Mouse (Mus musculus) urinary bladder, adult 18-20 months (tissue): ENCODE data around the gene Bdnf.

ENCODE experiments used
- DNase-seq, 2 experiments: peaks; one replicate each; pipeline ENCODE4 v3.0.0; 2022; ENCODE audit warnings: low spot score in 2 of 2, mixed read lengths in 2 of 2

The Bdnf gene

GRCm38 (mm10) chr2:109674532-109674931 is at the start of gene Bdnf:
Bdnf (plus strand) TSS chr2:109674700.
- no peak for DNase-seq

DNA sequence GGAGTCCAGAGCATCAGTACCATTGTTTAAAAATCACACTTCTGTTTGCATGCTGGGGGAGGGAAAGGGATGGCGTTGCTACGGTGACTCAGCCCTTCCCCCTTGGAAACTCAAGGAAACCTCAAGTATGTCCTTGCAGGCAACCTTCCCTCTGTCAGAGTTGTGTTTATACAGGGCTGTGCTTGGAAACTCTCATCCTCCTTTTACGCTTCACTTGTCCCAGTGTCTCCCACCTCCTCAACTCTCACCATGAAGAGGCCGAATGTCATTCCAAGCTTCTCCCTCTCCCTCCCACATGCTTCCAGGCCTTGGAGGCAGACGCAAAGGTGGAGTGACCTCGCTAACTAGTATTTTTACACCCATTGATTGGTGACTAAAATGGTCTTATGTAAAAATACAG is 47.6 kb upstream of the Bdnf start:
- DNase-seq = no peak

DNA sequence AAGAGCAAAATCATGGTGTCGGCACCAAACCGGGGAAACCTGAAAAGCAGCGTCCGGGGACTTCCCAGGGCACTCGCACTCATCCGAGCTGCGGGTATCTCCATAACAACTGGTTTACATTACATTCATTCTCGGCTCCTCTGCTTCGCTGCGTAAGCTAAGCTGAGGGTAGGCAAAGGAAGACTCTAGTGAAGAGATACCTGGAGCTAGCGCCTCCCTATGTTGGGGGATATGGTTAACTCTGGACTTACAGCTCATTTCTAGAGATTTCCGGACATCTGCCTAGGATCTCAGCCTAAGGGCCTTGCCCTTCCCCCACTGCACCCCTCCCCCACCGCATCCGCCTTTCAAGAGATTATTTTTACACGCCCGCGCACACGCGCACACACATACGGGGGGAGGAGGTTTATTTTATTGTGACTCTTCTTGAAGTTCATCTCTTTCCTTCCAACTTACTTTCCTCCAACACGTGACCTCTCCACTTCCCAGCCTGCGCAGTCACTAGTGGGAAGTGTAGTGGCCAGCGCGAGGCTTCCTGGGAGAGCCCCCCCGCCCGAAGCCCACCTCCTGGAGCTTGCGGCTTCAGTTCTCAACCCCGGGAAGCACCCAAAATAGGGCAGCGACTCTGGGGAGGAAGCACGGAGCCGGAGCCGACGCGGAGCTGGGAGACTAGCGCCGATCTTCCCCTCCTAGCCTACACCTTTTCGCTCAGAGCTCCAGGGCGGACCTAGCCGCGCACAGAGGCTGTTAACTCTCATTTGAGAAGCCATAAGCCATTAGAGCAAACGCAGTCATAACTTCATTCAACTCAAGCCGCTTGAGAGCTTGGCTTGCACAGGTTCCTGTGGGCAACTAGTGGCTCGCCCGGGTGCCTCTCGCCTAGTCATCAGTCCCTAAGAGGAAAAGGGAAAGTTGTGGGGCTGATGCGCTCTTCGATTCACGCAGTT is 718 bp upstream of the Bdnf start:
- DNase-seq = no peak

DNA sequence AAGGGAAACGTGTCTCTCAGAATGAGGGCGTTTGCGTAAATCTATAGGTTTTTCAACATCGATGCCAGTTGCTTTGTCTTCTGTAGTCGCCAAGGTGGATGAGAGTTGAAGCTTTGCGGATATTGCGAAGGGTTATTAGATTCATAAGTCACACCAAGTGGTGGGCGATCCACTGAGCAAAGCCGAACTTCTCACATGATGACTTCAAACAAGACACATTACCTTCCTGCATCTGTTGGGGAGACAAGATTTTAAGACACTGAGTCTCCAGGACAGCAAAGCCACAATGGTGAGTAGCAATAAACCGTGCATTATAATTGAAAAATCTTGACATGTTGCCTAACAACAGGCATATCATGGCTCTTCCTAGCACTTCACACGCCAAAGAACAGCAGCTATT is 551 bp downstream of the Bdnf start:
- DNase-seq = no peak

DNA sequence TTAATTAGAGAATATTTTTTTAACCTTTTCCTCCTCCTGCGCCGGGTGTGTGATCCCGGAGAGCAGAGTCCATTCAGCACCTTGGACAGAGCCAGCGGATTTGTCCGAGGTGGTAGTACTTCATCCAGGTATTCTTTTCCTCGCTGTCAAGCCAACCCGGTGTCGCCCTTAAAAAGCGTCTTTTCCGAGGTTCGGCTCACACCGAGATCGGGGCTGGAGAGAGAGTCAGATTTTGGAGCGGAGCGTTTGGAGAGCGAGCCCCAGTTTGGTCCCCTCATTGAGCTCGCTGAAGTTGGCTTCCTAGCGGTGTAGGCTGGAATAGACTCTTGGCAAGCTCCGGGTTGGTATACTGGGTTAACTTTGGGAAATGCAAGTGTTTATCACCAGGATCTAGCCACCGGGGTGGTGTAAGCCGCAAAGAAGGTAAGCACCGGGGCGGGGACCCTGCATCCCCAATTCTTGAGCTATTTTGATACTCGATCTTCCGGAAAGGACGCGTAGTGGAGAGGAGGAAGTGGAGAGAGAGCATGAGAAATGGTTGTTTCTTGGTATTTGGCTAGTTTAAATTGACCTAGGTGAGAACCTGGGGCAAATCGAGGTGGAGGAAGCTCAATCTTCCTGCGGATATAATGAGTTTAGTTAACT is 1.6 kb downstream of the Bdnf start:
- peak in 1 of 2 experiments; percentile 48 for DNase-seq

- DNase-seq = no peak
Measured at GRCm38 (mm10) chr2:109676618-109676974, 2.1 kb downstream of the Bdnf start.

- DNase-seq = no peak
Measured at GRCm38 (mm10) chr2:109677221-109678089, 3.0 kb downstream of the Bdnf start.

GRCm38 (mm10) chr2:109678090-109678409 is 3.5 kb downstream of the Bdnf start:
- DNase-seq = no peak

- DNase-seq = no peak
Measured at GRCm38 (mm10) chr2:109678454-109678853, 4.0 kb downstream of the Bdnf start.

- DNase-seq = no peak
Measured at GRCm38 (mm10) chr2:109679446-109679845, 4.9 kb downstream of the Bdnf start.

DNA sequence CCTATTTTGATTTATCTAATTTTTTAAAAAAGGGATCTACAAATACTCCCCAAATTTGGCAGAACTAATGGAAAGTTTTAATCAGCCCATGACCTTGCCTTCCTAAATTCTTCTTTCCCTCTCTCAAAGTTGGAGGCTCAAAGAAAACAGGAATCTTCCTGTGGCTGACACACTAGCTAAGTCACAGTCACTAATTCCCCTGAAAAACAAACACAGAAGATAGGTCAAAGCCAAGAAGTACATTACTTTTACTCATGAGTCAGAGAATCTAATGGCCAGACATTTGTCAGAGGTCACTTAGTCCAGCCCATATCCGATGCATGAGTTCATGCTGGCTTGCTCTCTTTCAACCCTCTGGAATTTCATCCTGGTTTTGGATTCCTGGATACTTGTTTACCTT is 6.6 kb downstream of the Bdnf start:
- DNase-seq = no peak

DNA sequence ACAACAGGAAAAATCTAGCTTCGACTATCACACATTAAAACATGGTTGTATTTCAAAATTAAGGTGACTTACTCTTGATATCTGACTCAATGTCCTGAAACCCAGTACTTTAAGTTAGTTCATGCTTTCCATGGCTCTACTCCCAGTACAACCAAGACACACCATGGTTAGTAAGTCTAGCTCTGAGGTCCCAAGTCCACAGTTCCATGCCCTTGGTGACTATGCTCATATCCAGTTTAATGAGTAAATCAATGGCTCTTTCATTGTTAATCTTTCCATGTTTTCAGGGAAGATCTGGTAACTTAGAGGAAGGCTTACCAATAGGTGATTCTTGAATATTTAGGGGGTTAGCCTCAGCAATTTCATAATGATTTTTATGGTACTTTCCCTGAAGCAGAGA is 14.2 kb downstream of the Bdnf start:
- DNase-seq = no peak

DNA sequence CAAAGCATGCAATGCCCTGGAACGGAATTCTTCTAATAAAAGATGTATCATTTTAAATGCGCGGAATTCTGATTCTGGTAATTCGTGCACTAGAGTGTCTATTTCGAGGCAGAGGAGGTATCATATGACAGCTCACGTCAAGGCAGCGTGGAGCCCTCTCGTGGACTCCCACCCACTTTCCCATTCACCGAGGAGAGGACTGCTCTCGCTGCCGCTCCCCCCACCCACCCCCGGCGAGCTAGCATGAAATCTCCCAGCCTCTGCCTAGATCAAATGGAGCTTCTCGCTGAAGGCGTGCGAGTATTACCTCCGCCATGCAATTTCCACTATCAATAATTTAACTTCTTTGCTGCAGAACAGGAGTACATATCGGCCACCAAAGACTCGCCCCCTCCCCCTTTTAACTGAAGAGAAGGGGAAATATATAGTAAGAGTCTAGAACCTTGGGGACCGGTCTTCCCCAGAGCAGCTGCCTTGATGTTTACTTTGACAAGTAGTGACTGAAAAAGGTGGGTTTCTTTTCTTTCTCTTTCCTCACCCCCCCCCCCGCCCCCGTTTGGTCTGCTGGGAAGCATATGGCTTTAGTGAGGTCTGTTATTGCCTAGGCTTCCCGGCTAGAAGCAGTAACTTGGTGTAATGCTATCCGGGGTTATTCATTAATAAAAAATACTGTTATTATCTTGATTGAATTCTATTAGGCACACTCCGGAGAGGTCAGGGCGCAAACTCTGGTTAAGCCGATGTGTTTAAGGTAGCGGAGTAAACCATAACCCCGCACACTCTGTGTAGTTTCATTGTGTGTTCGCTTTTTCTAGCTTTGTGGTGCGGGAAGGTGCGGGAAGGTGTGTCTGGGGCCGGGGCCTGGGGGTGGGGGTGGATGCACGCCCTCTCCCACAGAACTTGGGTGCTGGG is 18.0 kb downstream of the Bdnf start:
- DNase-seq = no peak

DNA sequence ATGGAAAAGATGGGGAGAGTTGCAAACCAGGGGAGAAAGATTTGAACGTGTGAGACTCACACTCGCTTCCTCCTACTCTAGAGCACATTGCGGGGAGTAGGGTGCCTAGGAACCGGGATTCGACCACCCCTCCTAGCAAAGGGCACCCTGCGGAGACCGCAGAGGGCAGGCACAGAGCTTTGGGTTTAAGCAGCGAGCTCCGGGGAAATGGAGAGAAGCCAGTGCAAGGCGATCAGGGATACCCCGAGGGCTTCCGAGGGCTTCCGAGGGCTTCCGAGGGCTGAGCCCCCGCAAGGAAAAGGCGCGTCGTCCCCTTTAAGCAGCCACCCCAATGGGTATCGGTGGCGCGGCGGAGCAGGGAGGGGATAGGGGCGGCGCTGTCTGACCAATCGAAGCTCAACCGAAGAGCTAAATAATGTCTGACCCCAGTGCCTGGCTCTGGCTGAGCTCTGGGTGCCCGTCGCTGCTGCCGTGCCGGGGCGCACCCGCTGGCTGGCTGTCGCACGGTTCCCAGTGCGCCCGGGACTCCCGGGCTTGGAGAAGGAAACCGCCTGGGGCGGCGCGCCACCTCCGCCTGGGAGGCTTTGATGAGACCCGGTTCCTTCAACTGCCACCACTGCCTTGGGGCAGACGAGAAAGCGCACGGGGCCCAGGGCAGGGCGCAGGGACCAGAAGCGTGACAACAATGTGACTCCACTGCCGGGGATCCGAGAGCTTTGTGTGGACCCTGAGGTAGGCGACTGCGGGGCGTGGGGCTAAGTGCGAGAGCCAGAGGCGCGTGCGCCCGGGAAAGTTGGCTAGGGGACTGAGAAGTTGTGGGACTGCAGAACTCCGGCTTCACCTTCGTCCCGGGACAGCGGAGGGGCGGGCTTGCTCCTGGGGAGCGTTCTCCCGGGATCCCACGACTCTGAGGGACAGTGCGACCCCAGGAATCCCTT is 18.9 kb downstream of the Bdnf start:
- DNase-seq = peak; percentile 18 to 31

GRCm38 (mm10) chr2:109694116-109694837 is 19.8 kb downstream of the Bdnf start:
- DNase-seq = no peak

DNA sequence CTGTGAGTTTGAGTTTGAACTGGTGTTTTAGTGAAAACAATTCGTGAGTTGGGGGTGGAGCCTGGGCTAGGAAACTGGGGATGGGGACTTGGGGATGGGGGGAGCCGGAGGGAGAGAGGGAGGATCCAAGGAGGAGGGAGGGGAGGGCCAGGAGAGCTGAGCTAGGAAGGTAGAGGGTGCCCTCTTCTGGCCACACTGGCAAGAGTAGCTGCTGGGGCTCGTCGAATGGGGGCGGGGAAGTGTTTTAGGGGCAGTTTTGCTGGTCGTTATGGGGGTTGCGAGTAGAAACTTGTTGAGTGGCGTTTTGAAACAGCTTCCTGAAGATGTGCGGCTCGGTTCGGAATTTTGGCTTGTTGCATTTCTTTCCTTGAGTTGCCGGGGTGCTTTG is 20.3 kb downstream of the Bdnf start:
- DNase-seq = peak; percentile 25 to 30

DNA sequence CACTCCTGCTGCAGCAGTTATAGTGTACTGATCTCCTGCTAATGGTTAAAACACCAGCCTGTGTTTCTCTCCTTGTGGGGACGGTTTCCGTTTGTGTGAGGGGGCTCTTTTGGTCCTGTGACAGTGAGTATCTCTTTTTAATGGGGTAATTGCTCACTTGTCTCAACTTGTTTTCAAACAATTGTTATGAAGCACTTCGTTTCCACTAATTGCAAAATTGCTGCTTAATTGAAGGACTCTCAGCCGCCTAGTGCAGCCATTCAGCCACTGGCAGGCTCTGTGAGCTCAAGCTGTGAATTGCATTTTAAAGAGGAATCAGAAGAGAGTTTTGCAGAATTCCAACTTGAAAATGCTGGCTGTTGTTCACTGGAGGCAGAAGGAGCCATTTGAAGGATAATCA is 22.7 kb downstream of the Bdnf start:
- no peak for DNase-seq

DNA sequence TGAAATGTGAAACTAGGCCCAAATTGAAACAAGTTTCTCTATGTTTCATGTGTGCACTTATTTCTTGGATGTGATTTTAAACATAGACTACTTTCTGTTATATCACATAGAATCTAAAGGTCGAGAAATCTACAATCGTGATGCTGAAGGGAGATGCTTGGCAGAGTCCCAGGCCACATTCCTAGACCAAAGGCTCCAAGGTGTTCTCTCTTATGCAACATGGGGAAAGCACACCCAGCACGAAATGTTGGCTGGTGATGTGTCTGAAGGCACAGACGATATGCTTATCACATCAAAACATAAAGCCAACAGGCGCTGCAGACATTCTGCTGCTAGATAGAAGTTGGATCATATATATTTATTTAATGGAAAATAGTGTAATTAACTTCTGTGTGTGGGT is 25.8 kb downstream of the Bdnf start:
- no peak for DNase-seq

DNA sequence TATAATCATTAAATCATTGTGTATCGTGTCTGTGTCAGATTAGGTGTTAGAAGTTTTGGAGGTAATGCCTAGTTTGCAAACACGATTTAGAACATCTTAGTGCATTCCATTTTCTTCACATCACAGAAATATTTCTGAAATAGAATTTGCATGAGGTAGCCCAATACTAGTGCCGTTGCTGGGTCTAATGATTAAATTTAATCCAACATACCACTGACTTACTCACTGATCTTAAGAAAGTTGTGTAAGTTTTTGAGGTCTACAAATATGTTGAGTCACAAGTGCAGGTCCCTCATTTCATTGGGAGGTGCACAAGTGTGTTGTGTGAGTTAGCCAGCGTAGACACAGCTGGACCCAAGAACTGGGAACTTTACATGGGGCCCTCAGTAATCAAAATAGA is 29.1 kb downstream of the Bdnf start:
- DNase-seq = no peak

DNA sequence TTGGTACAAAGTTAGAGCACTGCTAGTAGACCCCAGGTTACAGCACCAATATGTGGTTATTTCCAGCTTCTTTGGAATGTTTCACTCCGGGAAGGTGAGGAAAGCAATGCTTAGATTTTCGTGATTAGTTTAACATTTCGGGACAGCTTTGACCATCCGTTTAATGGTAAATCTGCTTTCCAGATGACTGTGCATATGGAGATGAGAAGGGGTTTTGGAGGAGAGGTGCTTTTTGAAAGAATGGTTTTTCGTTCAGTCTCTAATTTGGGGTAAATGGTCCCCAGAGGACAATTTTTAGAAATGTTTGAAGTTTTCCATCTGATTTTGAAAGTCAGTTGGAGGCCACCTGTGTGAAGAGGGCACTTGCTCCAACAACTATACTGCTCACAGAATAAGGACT is 29.6 kb downstream of the Bdnf start:
- no peak for DNase-seq
